Mouse (Mus musculus) lung, adult 2 months (tissue): ENCODE data around the gene Wdr1.

Experiments
- CTCF ChIP-seq: fragments of 200-500 bp; IDR thresholded peaks from 2 replicates; pipeline ENCODE4 v1.5.1; 2011; ENCODE audit warnings: mild to moderate bottlenecking, low read length, control low read depth; ENCODE audit not compliant: insufficient read depth
- POLR2A ChIP-seq: fragments of 200-500 bp; IDR thresholded peaks from 2 replicates; pipeline ENCODE4 v1.6.1; 2011; ENCODE audit warnings: low read depth, mild to moderate bottlenecking, control low read depth, low read length, borderline replicate concordance; ENCODE audit errors: extremely low read depth

GRCm38 (mm10) chr5:38541728-38542127 lies 21.3 kb downstream of the Wdr1 start:
- TF ChIP-seq CTCF (no peak), POLR2A (no peak)
